8 mouse cellular contexts compared by ENCODE assay signal in the genomic region with DNA sequence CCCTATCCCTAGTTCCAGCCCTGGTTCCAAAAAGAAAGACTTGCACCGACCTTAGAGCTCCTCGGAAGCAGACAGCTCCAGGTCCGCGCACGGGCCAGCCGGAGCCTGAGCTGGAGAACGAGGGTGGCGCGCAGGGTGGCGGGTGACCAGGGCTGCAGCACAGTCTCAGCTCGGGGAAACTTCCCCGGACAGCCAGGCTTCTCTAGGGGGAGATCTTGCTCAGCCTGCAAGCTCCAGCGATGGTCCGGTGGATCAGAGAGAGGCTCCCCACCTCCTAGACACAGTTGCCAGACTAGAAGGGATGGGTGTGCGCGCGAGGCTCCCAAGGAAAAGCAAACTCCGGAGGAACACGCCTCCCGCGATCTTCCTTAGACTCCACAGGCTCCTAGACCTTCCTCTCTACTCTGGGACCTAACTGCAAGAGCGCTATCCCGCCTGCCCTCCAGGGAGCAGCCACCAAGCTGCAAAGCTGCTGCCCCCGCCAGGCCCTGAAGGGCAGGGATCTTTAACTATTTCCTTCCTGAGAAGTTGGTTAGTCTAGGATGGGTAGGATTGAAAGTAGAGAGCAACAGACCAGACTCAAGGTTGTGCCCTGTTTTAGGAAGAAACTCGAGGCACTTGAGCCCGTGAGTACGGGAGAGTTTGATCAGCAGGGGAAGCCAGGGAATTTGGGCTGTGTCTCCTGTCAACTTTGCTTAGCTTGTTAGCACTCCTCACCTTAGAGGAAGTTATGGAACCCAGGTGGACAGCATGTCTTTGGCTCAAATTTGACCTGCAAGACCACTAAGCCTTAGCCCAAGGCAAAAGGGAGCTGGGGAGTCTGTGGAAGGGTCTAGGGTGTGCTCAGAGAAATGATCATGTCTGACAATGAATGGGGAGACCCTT. TPM values are rescaled to one million over a fixed set of nuclear protein-coding genes. Genes with fewer than 3 reads are reported as not detected.
DNase-seq lines count a peak whose midpoint lies in the region; ATAC-seq and TF ChIP-seq lines count a peak whose summit lies in the region.

A gene (minus strand): TSS at position 419 of the 885 bp plus-strand sequence.

- under 1% methylated on average over 27 of the region's 27 CpGs for WGBS in embryonic facial prominence, embryonic 13.5 days
- 1% methylated on average over 27 of the region's 27 CpGs for WGBS in heart, embryonic 11.5 days (ENCODE audit: insufficient replicate concordance)
- WGBS in kidney, embryonic 14.5 days = 2% methylated on average over 27 of the region's 27 CpGs
- 2% methylated on average over 27 of the region's 27 CpGs for WGBS in liver, embryonic 14.5 days (ENCODE audit: insufficient replicate concordance)
- 2% methylated on average over 27 of the region's 27 CpGs for WGBS in neural tube, embryonic 13.5 days

- peak within 1 kb of the TSS; percentile 89 for H3K9ac ChIP-seq in embryonic facial prominence, embryonic 13.5 days
- peak within 1 kb of the TSS; percentile 92 for H3K9ac ChIP-seq in heart, embryonic 11.5 days (ENCODE audit: low read depth, low read length)
- peak within 1 kb of the TSS; percentile 76 for H3K9ac ChIP-seq in kidney, embryonic 14.5 days (ENCODE audit: low read depth, low read length)
- H3K9ac ChIP-seq in liver, embryonic 14.5 days (replicated peaks) = no peak within 1 kb of the TSS
- H3K9ac ChIP-seq in neural tube, embryonic 13.5 days = peak within 1 kb of the TSS; percentile 65

- peak within 1 kb of the TSS; percentile 64 for H3K4me3 ChIP-seq in embryonic facial prominence, embryonic 13.5 days
- H3K4me3 ChIP-seq in heart, embryonic 11.5 days (ENCODE audit: low read depth, low read length) = peak within 1 kb of the TSS; percentile 73
- H3K4me3 ChIP-seq in kidney, embryonic 14.5 days (ENCODE audit: low read length) = peak within 1 kb of the TSS; percentile 69
- H3K4me3 ChIP-seq in liver, embryonic 14.5 days (ENCODE audit: insufficient read depth in 1 of 2, low read depth in 2 of 2, low read length in 2 of 2) = peak within 1 kb of the TSS; percentile 37 to 45
- peak within 1 kb of the TSS; percentile 46 for H3K4me3 ChIP-seq in neural tube, embryonic 13.5 days

- H3K27ac ChIP-seq in embryonic facial prominence, embryonic 13.5 days = peak within 1 kb of the TSS; percentile 99
- H3K27ac ChIP-seq in heart, embryonic 11.5 days (ENCODE audit: low read depth, low read length) = peak within 1 kb of the TSS; percentile 99
- peak within 1 kb of the TSS; percentile 95 for H3K27ac ChIP-seq in kidney, embryonic 14.5 days (ENCODE audit: low read depth, low read length)
- H3K27ac ChIP-seq in liver, embryonic 14.5 days = no peak within 1 kb of the TSS
- peak within 1 kb of the TSS; percentile 74 for H3K27ac ChIP-seq in neural tube, embryonic 13.5 days (replicated peaks)

- ATAC-seq in frontal cortex, adult (ENCODE audit: low TSS enrichment) = peak; percentile 86
- ATAC-seq in embryonic facial prominence, embryonic 13.5 days (ENCODE audit: insufficient number of reproducible peaks, insufficient read depth, low FRiP score, low TSS enrichment, low read depth) = peak; percentile 78
- ATAC-seq in heart, embryonic 11.5 days (replicated peaks; ENCODE audit: insufficient number of reproducible peaks, low FRiP score, low TSS enrichment) = peak; percentile 67
- peak; percentile 91 for ATAC-seq in kidney, embryonic 14.5 days (ENCODE audit: low FRiP score, low TSS enrichment)
- ATAC-seq in liver, embryonic 14.5 days (ENCODE audit: insufficient read depth) = peak; percentile 48
- ATAC-seq in neural tube, embryonic 13.5 days (ENCODE audit: low read depth) = peak; percentile 88
- ATAC-seq in erythroid progenitor cell, adult 5-6 weeks (replicated peaks; ENCODE audit: low FRiP score, poor library complexity, severe bottlenecking) = no peak

- no peaks in the 10 kb centered on the region for H3K9me3 ChIP-seq in embryonic facial prominence, embryonic 13.5 days
- no peaks in the 10 kb centered on the region for H3K9me3 ChIP-seq in heart, embryonic 11.5 days (replicated peaks; ENCODE audit: control insufficient read depth, low read length)
- H3K9me3 ChIP-seq in kidney, embryonic 14.5 days (ENCODE audit: control insufficient read depth, low read length) = no peaks in the 10 kb centered on the region
- no peaks in the 10 kb centered on the region for H3K9me3 ChIP-seq in liver, embryonic 14.5 days (ENCODE audit: control insufficient read depth, low read length)
- no peaks in the 10 kb centered on the region for H3K9me3 ChIP-seq in neural tube, embryonic 13.5 days

- TF ChIP-seq CTCF in liver, embryonic 14.5 days (IDR thresholded peaks at IDR 0.05; ENCODE audit: low read depth) = peak; percentile 33

- no peaks in the 10 kb centered on the region for H3K27me3 ChIP-seq in embryonic facial prominence, embryonic 13.5 days
- no peaks in the 10 kb centered on the region for H3K27me3 ChIP-seq in heart, embryonic 11.5 days (ENCODE audit: control insufficient read depth, insufficient read depth, low read length)
- H3K27me3 ChIP-seq in kidney, embryonic 14.5 days (ENCODE audit: control insufficient read depth, insufficient read depth, low read length) = no peaks in the 10 kb centered on the region
- no peaks in the 10 kb centered on the region for H3K27me3 ChIP-seq in liver, embryonic 14.5 days (ENCODE audit: control insufficient read depth, insufficient read depth, low read length)
- no peaks in the 10 kb centered on the region for H3K27me3 ChIP-seq in neural tube, embryonic 13.5 days

- DNase-seq in frontal cortex, postnatal 25 days (ENCODE audit: low spot score in 2 of 2) = no peak
- DNase-seq in liver, embryonic 14.5 days (ENCODE audit: low read depth in 3 of 3, low spot score in 3 of 3) = no peak

- H3K36me3 ChIP-seq in embryonic facial prominence, embryonic 13.5 days = peaks cover 9% of the 10 kb centered on the region
- peaks cover 3% of the 10 kb centered on the region; the same call in 1 of the 2 replicates for H3K36me3 ChIP-seq in heart, embryonic 11.5 days (ENCODE audit: control insufficient read depth, insufficient read depth, low read length)
- peaks cover 4% of the 10 kb centered on the region; the same call in 1 of the 2 replicates for H3K36me3 ChIP-seq in kidney, embryonic 14.5 days (ENCODE audit: control insufficient read depth, insufficient read depth, low read length)
- no peaks in the 10 kb centered on the region for H3K36me3 ChIP-seq in liver, embryonic 14.5 days (replicated peaks; ENCODE audit: control insufficient read depth, insufficient read depth, low read depth)
- H3K36me3 ChIP-seq in neural tube, embryonic 13.5 days = no peaks in the 10 kb centered on the region

- H3K4me2 ChIP-seq in embryonic facial prominence, embryonic 13.5 days = peak within 1 kb of the TSS; percentile 68
- peak within 1 kb of the TSS; percentile 72 for H3K4me2 ChIP-seq in heart, embryonic 11.5 days
- H3K4me2 ChIP-seq in kidney, embryonic 14.5 days (replicated peaks; ENCODE audit: low read depth, low read length) = peak within 1 kb of the TSS; percentile 62
- peak within 1 kb of the TSS; percentile 51 for H3K4me2 ChIP-seq in liver, embryonic 14.5 days (ENCODE audit: low read depth)
- peak within 1 kb of the TSS; percentile 78 for H3K4me2 ChIP-seq in neural tube, embryonic 13.5 days

- TF ChIP-seq EP300 in liver, embryonic 14.5 days (IDR thresholded peaks at IDR 0.05; ENCODE audit: low read depth) = no peak

- H3K4me1 ChIP-seq in embryonic facial prominence, embryonic 13.5 days = peaks cover 53% of the 10 kb centered on the region
- peaks cover 25% of the 10 kb centered on the region for H3K4me1 ChIP-seq in heart, embryonic 11.5 days (ENCODE audit: control insufficient read depth, insufficient read depth, low read length)
- H3K4me1 ChIP-seq in kidney, embryonic 14.5 days (ENCODE audit: control insufficient read depth, insufficient read depth, low read length) = peaks cover 13% of the 10 kb centered on the region; the same call in 1 of the 2 replicates
- H3K4me1 ChIP-seq in liver, embryonic 14.5 days (replicated peaks; ENCODE audit: control insufficient read depth in 2 of 2, insufficient read depth in 2 of 2, low read length in 1 of 2) = peaks cover 0 to 6% of the 10 kb centered on the region in 2 experiments; a peak in 2 of 4 replicates
- peaks cover 15% of the 10 kb centered on the region for H3K4me1 ChIP-seq in neural tube, embryonic 13.5 days (replicated peaks)

RNA-seq across cellular contexts. Expression of the gene that starts here (rescaled TPM):
- polyA plus RNA-seq in embryonic facial prominence, embryonic 13.5 days (2015; fragmentation: Nextera tagmentation; extraction: Ambion mirVana) = 56.3 and 58.4 TPM in 2 replicates
- 47.6 and 48.5 TPM in 2 replicates for polyA plus RNA-seq in heart, embryonic 11.5 days (2014; fragmentation: Nextera tagmentation; extraction: Ambion mirVana)
- 17.6 and 28.9 TPM in 2 replicates for polyA plus RNA-seq in kidney, embryonic 14.5 days (2014; fragmentation: Nextera tagmentation; extraction: Ambion mirVana)
- 2.4 and 2.8 TPM in 2 replicates for polyA plus RNA-seq in liver, embryonic 14.5 days (2012; rRNA removed)
- 1.6 and 2.1 TPM in 2 replicates for polyA plus RNA-seq in liver, embryonic 14.5 days (2014; fragmentation: Nextera tagmentation; extraction: Ambion mirVana)
- polyA plus RNA-seq in neural tube, embryonic 13.5 days (2015; fragmentation: Nextera tagmentation; extraction: Ambion mirVana) = 10.6 and 12.6 TPM in 2 replicates
- total RNA-seq in erythroid progenitor cell, adult 5-6 weeks (2015; ENCODE audit: low replicate concordance) = 1.4 and 1.7 TPM in 2 replicates
- total RNA-seq in erythroid progenitor cell, adult 5-6 weeks (2017; ENCODE audit: low replicate concordance) = 0.76 TPM in 1 of 2 replicates, not detected in the other
